Comparison of ENCODE assay signal across 9 mouse cellular contexts in the genomic region with DNA sequence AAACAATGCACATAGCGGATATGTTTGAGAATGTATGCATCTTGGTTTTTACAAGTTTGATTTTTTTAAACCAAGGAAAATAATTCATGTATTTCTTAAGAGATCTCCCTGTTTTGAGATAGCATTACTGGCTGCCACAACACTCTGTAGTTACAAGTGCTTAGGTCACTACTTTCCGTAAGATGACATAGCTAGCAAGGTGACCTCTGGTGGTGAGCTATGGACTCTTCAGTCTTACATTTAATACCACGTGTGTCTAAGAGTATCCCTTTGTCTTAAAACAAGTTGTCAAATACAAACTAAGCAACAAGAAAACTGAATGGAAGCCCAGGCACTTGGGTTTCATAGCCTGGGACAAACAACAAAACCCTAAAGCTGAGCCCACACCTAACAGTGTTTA. TPM values are rescaled to one million over a fixed set of nuclear protein-coding genes. Genes with fewer than 3 reads are reported as not detected.
DNase-seq lines count a peak whose midpoint lies in the region; ATAC-seq lines count a peak whose summit lies in the region.
"Had no signal": no experiment of that assay in that cellular context is flagged by ENCODE, and none has a peak within 500 bp of the region (broad histone marks: within the 10 kb centered on the region; RNA-seq: fewer than 3 reads in every experiment).

No protein-coding gene starts in this region.

- H3K4me1 ChIP-seq in embryonic facial prominence, embryonic 11.5 days (ENCODE audit: control insufficient read depth, insufficient read depth, low read length), result no peaks in the 10 kb centered on the region
- H3K4me1 ChIP-seq in intestine, embryonic 14.5 days (replicated peaks; ENCODE audit: control insufficient read depth, insufficient read depth, low read length), result no peaks in the 10 kb centered on the region

- no peak overlapping the region for H3K9ac ChIP-seq in embryonic facial prominence, embryonic 11.5 days (replicated peaks; ENCODE audit: low read length)
- no peak overlapping the region for H3K9ac ChIP-seq in intestine, embryonic 14.5 days (ENCODE audit: low read length)

- no peak overlapping the region for H3K4me3 ChIP-seq in embryonic facial prominence, embryonic 11.5 days (ENCODE audit: low read depth, low read length)
- H3K4me3 ChIP-seq in intestine, embryonic 14.5 days (ENCODE audit: low read depth, low read length), result no peak overlapping the region
- H3K4me3 ChIP-seq: erythroblast, embryonic 14.5 days had no signal

- H3K36me3 ChIP-seq in embryonic facial prominence, embryonic 11.5 days (replicated peaks; ENCODE audit: control insufficient read depth, insufficient read depth, low read depth, low read length), result no peaks in the 10 kb centered on the region
- peaks cover 88% of the 10 kb centered on the region for H3K36me3 ChIP-seq in intestine, embryonic 14.5 days (ENCODE audit: control insufficient read depth, insufficient read depth, low read length)

- H3K9me3 ChIP-seq in embryonic facial prominence, embryonic 11.5 days (replicated peaks; ENCODE audit: control insufficient read depth, low read length), result no peaks in the 10 kb centered on the region
- no peaks in the 10 kb centered on the region for H3K9me3 ChIP-seq in intestine, embryonic 14.5 days (ENCODE audit: control insufficient read depth, low read length)

- 51% methylated on average over 3 of the region's 3 CpGs for WGBS in embryonic facial prominence, embryonic 11.5 days
- WGBS in intestine, embryonic 14.5 days, result 46% methylated on average over 3 of the region's 3 CpGs

- H3K27me3 ChIP-seq in embryonic facial prominence, embryonic 11.5 days (ENCODE audit: control insufficient read depth, insufficient read depth, low read length), result no peaks in the 10 kb centered on the region
- no peaks in the 10 kb centered on the region for H3K27me3 ChIP-seq in intestine, embryonic 14.5 days (replicated peaks; ENCODE audit: control insufficient read depth, insufficient read depth, low read length)

- H3K4me2 ChIP-seq in embryonic facial prominence, embryonic 11.5 days (ENCODE audit: low read depth, low read length), result no peak overlapping the region
- no peak overlapping the region for H3K4me2 ChIP-seq in intestine, embryonic 14.5 days (ENCODE audit: low read length)

- no peak for ATAC-seq in embryonic facial prominence, embryonic 11.5 days (replicated peaks; ENCODE audit: insufficient number of reproducible peaks, low FRiP score, low TSS enrichment, low read depth)
- peak; percentile 79 for ATAC-seq in intestine, embryonic 14.5 days (replicated peaks; ENCODE audit: low FRiP score, low TSS enrichment, low read depth)
- peak; percentile 91 for ATAC-seq in megakaryocyte progenitor cell, adult 5-6 weeks (replicated peaks; ENCODE audit: poor library complexity)

- no peak overlapping the region for H3K27ac ChIP-seq in embryonic facial prominence, embryonic 11.5 days (replicated peaks; ENCODE audit: low read depth, low read length)
- H3K27ac ChIP-seq in intestine, embryonic 14.5 days (ENCODE audit: low read depth), result no peak overlapping the region

- peak; percentile 50 for DNase-seq in adrenal gland, postnatal 14 days
- no peak for DNase-seq in adrenal gland, adult 18-20 months (ENCODE audit: low spot score in 2 of 2)
- peak; percentile 73 for DNase-seq in 3T3-L1 (ENCODE audit: low read depth, low spot score)
- peak; percentile 72 for DNase-seq in embryonic facial prominence, embryonic 11.5 days (ENCODE audit: low spot score)
- DNase-seq in intestine, embryonic 14.5 days (ENCODE audit: low spot score), result no peak
- DNase-seq in thymus, postnatal 10 days (ENCODE audit: low spot score in 2 of 2), result no peak
- no peak for DNase-seq in layer of hippocampus, adult 9-11 months

RNA-seq across cellular contexts. Expression of gene Usp38, which starts 22.8 kb away (rescaled TPM):
- 26.2 and 27.0 TPM in 2 replicates for total RNA-seq in adrenal gland, postnatal 14 days (2021)
- 10 to 100 TPM; 23.2 to 25.1 TPM for total RNA-seq in adrenal gland, adult 18-20 months (2021)
- polyA plus RNA-seq in embryonic facial prominence, embryonic 11.5 days (2014; fragmentation: Nextera tagmentation; extraction: Ambion mirVana), result 29.5 and 32.5 TPM in 2 replicates
- 21.7 and 22.0 TPM in 2 replicates for polyA plus RNA-seq in intestine, embryonic 14.5 days (2014; fragmentation: Nextera tagmentation; extraction: Ambion mirVana)
- total RNA-seq in megakaryocyte progenitor cell, adult 5-6 weeks (2015), result 33.6 and 34.4 TPM in 2 replicates
- total RNA-seq in megakaryocyte progenitor cell, adult 5-6 weeks (2017), result 28.3 and 31.6 TPM in 2 replicates

Comparison
In these comparisons a context has a peak if more than half of its experiments do, and no peak if none do; other contexts are left out.
1. DNase-seq: peak in adrenal gland, postnatal 14 days (single experiment), 3T3-L1 (single experiment) and embryonic facial prominence, embryonic 11.5 days (single experiment); none in adrenal gland, adult 18-20 months (0 of 2), intestine, embryonic 14.5 days (single experiment), thymus, postnatal 10 days (0 of 2) and layer of hippocampus, adult 9-11 months (single experiment).